Mouse (Mus musculus): ENCODE measurements around the gene Clcn3. TPM values are rescaled to one million over a fixed set of nuclear protein-coding genes. Genes with fewer than 3 reads are reported as not detected.

The Clcn3 gene
- total RNA-seq, 1 experiment, result 72.0 TPM

DNA sequence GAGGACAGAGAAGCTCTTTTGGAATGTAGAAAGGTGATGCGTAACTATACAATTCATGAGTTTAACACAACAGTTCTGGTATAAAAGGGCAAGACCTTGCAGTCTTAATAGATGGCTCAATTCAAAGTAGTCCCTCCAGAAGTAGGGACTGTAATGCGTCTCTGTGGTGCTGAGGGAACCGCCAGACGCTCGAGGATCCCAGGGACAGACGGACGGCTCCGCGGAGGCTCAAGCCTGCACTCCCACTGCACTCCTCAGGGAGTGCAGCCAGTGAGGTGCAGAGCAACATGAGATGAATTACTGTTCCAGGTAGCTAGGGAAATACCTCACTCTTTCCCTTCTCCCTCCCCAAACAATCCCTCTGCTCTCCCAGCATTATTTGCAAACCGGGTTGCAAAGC lies 70.5 kb downstream of the Clcn3 start:
- Histone ChIP-seq H3K4me3 (ENCODE audit: insufficient read depth in 1 of 2, low read depth in 1 of 2, low read length in 2 of 2, poor library complexity in 1 of 2, severe bottlenecking in 1 of 2) (peak overlapping the region in 1 of 2 experiments; percentile 34; a peak in 2 of 4 replicates), H3K9ac (ENCODE audit: insufficient read depth, low read depth, low read length, poor library complexity, severe bottlenecking) (no peak overlapping the region), H3K27ac (ENCODE audit: insufficient read depth, low read depth, low read length, poor library complexity, severe bottlenecking) (no peak overlapping the region), H3K9me3 (ENCODE audit: control insufficient read depth, insufficient read depth, low read depth, low read length) (no peaks in the 10 kb centered on the region), H3K4me1 (ENCODE audit: control insufficient read depth in 2 of 2, insufficient read depth in 2 of 2, low read length in 2 of 2, poor library complexity in 1 of 2) (peaks cover 0 to 2% of the 10 kb centered on the region in 2 experiments; a peak in 1 of 4 replicates), H3K36me3 (ENCODE audit: control insufficient read depth, insufficient read depth, low read length, poor library complexity, severe bottlenecking) (no peaks in the 10 kb centered on the region)
- in situ Hi-C loops (cut with MboI; ENCODE audit: low sequenced_read_pairs in 2 of 2, unreplicated experiment in 2 of 2), result no loop called here
- no peak for DNase-seq (ENCODE audit: low read depth, low spot score)
- TF ChIP-seq ZNF384 (IDR thresholded peaks at IDR 0.05; ENCODE audit: low read depth, low read length) (no peak), CHD2 (IDR thresholded peaks at IDR 0.05; ENCODE audit: low read depth, low read length) (no peak), HCFC1 (IDR thresholded peaks at IDR 0.05; ENCODE audit: borderline replicate concordance, insufficient read depth, low read length) (no peak), MAFK (IDR thresholded peaks at IDR 0.05; ENCODE audit: insufficient read depth, low read depth, low read length) (no peak), ZC3H11A (IDR thresholded peaks at IDR 0.05; ENCODE audit: borderline replicate concordance, low read depth, low read length) (no peak)

GRCm38 (mm10) chr8:60912081-60912480 lies 71.0 kb downstream of the Clcn3 start:
- Histone ChIP-seq H3K4me3 (ENCODE audit: insufficient read depth in 1 of 2, low read depth in 1 of 2, low read length in 2 of 2, poor library complexity in 1 of 2, severe bottlenecking in 1 of 2) (peak overlapping the region in 1 of 2 experiments; percentile 34; a peak in 1 of 4 replicates), H3K27ac (ENCODE audit: insufficient read depth, low read depth, low read length, poor library complexity, severe bottlenecking) (no peak overlapping the region), H3K36me3 (ENCODE audit: control insufficient read depth, insufficient read depth, low read length, poor library complexity, severe bottlenecking) (no peaks in the 10 kb centered on the region), H3K4me1 (ENCODE audit: control insufficient read depth in 2 of 2, insufficient read depth in 2 of 2, low read length in 2 of 2, poor library complexity in 1 of 2) (peaks cover 0 to 2% of the 10 kb centered on the region in 2 experiments; a peak in 1 of 4 replicates), H3K9ac (ENCODE audit: insufficient read depth, low read depth, low read length, poor library complexity, severe bottlenecking) (no peak overlapping the region), H3K9me3 (ENCODE audit: control insufficient read depth, insufficient read depth, low read depth, low read length) (no peaks in the 10 kb centered on the region)
- in situ Hi-C loops (cut with MboI; ENCODE audit: low sequenced_read_pairs in 2 of 2, unreplicated experiment in 2 of 2), result no loop called here
- no peak for TF ChIP-seq ZNF384 (IDR thresholded peaks at IDR 0.05; ENCODE audit: low read depth, low read length)
- TF ChIP-seq CHD2 (IDR thresholded peaks at IDR 0.05; ENCODE audit: low read depth, low read length), result no peak
- TF ChIP-seq ZC3H11A (IDR thresholded peaks at IDR 0.05; ENCODE audit: borderline replicate concordance, low read depth, low read length), result no peak
- no peak for TF ChIP-seq HCFC1 (IDR thresholded peaks at IDR 0.05; ENCODE audit: borderline replicate concordance, insufficient read depth, low read length)
- TF ChIP-seq MAFK (IDR thresholded peaks at IDR 0.05; ENCODE audit: insufficient read depth, low read depth, low read length), result no peak
- DNase-seq (ENCODE audit: low read depth, low spot score), result no peak

DNA sequence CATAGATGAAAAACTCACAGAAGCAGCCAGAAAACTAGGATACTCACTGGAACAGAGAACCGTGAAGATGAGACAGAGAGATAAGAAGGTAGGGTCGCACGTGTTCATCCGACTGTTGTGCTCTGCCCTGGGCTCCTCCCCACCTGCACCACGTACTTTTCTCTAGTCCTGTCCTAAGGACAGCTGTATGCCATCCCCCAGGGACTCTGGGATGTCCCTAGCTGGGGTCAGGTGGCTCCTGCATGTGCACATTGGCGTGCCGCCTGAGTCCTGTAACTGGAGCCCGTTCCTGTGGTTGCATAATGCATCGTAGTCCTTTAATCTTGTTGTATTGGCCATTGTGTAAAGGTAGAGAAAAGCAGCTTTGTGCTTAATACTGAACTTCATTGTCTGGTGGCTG lies 83.0 kb downstream of the Clcn3 start:
- Histone ChIP-seq H3K36me3 (ENCODE audit: control insufficient read depth, insufficient read depth, low read length, poor library complexity, severe bottlenecking) (peaks cover 3% of the 10 kb centered on the region), H3K4me1 (ENCODE audit: control insufficient read depth in 2 of 2, insufficient read depth in 2 of 2, low read length in 2 of 2, poor library complexity in 1 of 2) (peaks cover 0 to 2% of the 10 kb centered on the region in 2 experiments; a peak in 1 of 4 replicates)

DNA sequence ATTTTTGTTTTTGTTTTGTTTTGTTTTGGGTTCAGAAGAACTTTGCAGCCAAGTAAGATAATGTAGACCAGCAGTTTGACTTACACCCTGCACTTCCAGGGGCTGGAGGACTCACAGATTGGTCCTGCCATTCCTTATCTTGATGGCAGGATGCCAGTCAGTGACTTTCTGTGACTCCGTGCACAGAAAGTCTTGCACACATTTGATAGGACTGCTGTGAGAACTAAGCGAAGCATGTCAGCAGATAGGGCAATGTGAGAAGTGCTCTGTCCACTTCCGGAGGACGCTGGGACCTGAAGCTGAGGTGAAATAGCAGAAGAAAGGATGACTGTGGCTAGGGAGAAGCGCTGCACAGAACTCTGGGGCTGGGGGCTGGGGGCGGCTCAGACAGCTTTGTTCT lies 87.2 kb downstream of the Clcn3 start:
- TF ChIP-seq MAFK (IDR thresholded peaks at IDR 0.05; ENCODE audit: insufficient read depth, low read depth, low read length) (no peak), ZNF384 (IDR thresholded peaks at IDR 0.05; ENCODE audit: low read depth, low read length) (no peak), CHD2 (IDR thresholded peaks at IDR 0.05; ENCODE audit: low read depth, low read length) (no peak), HCFC1 (IDR thresholded peaks at IDR 0.05; ENCODE audit: borderline replicate concordance, insufficient read depth, low read length) (no peak), ZC3H11A (IDR thresholded peaks at IDR 0.05; ENCODE audit: borderline replicate concordance, low read depth, low read length) (no peak)
- Histone ChIP-seq H3K4me1 (ENCODE audit: control insufficient read depth in 2 of 2, insufficient read depth in 2 of 2, low read length in 2 of 2, poor library complexity in 1 of 2) (peaks cover 2 to 4% of the 10 kb centered on the region in 2 experiments; a peak in 2 of 4 replicates), H3K4me3 (ENCODE audit: insufficient read depth in 1 of 2, low read depth in 1 of 2, low read length in 2 of 2, poor library complexity in 1 of 2, severe bottlenecking in 1 of 2) (no peak overlapping the region), H3K9me3 (ENCODE audit: control insufficient read depth, insufficient read depth, low read depth, low read length) (no peaks in the 10 kb centered on the region), H3K9ac (ENCODE audit: insufficient read depth, low read depth, low read length, poor library complexity, severe bottlenecking) (no peak overlapping the region), H3K27ac (ENCODE audit: insufficient read depth, low read depth, low read length, poor library complexity, severe bottlenecking) (no peak overlapping the region), H3K36me3 (ENCODE audit: control insufficient read depth, insufficient read depth, low read length, poor library complexity, severe bottlenecking) (peaks cover 3% of the 10 kb centered on the region)
- in situ Hi-C loops (cut with MboI; ENCODE audit: low sequenced_read_pairs in 2 of 2, unreplicated experiment in 2 of 2), result loop anchor here in 1 of 2 experiments (25.0 kb wide), 1 partner anchor 384 kb away; the partner anchor contains the start of genes Aadat and Gm10283
- no peak for DNase-seq (ENCODE audit: low read depth, low spot score)

More for the DNA sequence above, 83.0 kb downstream of the Clcn3 start:
- in situ Hi-C loops (cut with MboI; ENCODE audit: low sequenced_read_pairs in 2 of 2, unreplicated experiment in 2 of 2), result no loop called here
- no peak overlapping the region for H3K4me3 ChIP-seq (ENCODE audit: insufficient read depth in 1 of 2, low read depth in 1 of 2, low read length in 2 of 2, poor library complexity in 1 of 2, severe bottlenecking in 1 of 2)
- H3K27ac ChIP-seq (ENCODE audit: insufficient read depth, low read depth, low read length, poor library complexity, severe bottlenecking), result no peak overlapping the region
- DNase-seq (ENCODE audit: low read depth, low spot score), result no peak
- H3K9ac ChIP-seq (ENCODE audit: insufficient read depth, low read depth, low read length, poor library complexity, severe bottlenecking), result no peak overlapping the region
- TF ChIP-seq ZNF384 (IDR thresholded peaks at IDR 0.05; ENCODE audit: low read depth, low read length), result no peak
- no peak for TF ChIP-seq ZC3H11A (IDR thresholded peaks at IDR 0.05; ENCODE audit: borderline replicate concordance, low read depth, low read length)
- no peak for TF ChIP-seq HCFC1 (IDR thresholded peaks at IDR 0.05; ENCODE audit: borderline replicate concordance, insufficient read depth, low read length)
- TF ChIP-seq MAFK (IDR thresholded peaks at IDR 0.05; ENCODE audit: insufficient read depth, low read depth, low read length), result no peak
- TF ChIP-seq CHD2 (IDR thresholded peaks at IDR 0.05; ENCODE audit: low read depth, low read length), result no peak
- H3K9me3 ChIP-seq (ENCODE audit: control insufficient read depth, insufficient read depth, low read depth, low read length), result no peaks in the 10 kb centered on the region

Data from ES-E14 (cell line).